Mouse (Mus musculus): Measurements from ENCODE around the gene Snx1. TPM values are rescaled to one million over a fixed set of nuclear protein-coding genes. Genes with fewer than 3 reads are reported as not detected.

Snx1 gene
- total RNA-seq (2023) = 90.0 TPM

DNA sequence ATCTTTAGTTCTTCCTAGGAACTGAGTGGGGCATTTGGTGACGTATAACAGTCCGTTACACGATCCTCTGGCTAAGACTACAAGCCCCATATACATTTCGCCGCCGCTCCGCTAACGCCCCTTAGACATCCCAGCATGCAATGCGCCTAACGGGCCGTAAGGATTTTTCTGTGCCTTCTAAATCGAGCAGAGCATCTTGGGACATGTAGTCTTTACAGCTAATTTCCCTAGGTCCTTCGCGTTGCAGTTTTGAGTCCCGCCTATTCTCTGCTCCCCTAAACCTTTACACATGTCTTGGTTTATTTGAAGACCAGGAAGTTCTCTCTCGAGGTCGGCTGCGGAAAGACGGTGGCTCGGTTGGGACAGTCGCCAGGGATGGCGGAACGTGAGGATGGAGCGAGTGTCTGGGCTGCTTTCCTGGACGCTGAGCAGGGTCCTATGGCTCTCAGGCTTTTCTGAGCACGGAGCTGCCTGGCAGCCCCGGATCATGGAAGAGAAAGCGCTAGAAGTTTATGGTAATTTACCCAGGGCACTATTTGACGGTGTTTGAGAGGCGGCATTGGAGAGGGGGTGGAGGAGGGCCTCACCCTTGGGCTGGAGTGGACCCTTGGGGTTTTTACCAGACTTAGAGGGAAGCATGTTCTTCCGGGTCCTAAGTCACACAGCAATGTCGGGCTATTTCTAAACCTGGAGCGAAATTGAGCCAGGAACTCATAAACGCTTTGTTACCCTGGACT is at the start of gene Snx1, which contains the start of gene Ciao2a:
Gene Snx1, minus strand, starts transcription at position 132 of the 737 bp plus-strand sequence.
Gene Ciao2a, plus strand, starts transcription at position 156 of the 737 bp plus-strand sequence.

DNA sequence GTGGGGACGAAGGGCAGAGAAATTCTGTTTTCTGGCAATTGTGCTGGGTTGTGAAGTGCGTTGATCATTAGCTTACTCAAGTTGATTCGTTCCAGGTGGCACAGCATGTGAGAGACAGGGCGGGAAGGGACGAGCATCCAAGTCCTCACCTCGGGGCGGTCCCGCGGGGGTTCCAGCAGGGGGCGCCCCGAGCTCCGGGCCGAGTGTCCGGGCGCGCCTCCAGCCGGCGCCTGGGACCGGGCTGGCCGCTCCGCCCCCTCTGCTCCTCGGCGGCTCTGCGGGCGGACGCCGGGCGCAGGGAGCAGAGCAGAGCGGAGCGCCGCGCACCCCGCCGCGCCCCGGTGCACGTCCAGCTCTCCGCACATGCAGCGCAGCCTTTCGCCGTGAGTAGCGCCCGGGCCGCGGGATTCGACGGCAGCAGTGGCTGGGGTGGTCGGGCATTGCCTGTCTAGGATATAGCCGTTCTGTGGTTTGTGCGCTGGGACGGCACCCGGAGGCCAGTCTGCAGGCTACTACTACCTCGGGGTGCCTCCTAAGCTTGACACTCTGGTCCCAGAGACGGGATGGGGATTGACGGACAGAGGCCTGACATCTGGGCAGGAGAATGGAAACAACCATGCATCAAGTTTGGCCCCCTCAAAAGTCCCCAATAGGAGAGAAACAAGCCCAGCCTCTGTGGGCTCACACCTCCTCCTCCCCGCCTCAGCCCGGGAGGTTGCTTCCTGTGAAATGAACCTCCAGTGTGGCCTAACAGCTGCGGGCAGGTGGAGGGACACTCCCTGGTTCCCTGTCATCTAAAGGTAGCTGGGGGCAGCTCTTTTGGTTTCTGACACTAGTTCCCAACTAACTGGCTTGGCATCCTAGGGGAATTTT is 31.8 kb upstream of the Snx1 start, which contains the start of gene Dapk2:
Gene Dapk2, plus strand, starts transcription at position 266 of the 873 bp plus-strand sequence.

GRCm38 (mm10) chr9:66069583-66069982 is 56.8 kb downstream of the Snx1 start, which contains the start of gene Snx22:
Gene Snx22, minus strand, starts transcription at chr9:66069719.

DNA sequence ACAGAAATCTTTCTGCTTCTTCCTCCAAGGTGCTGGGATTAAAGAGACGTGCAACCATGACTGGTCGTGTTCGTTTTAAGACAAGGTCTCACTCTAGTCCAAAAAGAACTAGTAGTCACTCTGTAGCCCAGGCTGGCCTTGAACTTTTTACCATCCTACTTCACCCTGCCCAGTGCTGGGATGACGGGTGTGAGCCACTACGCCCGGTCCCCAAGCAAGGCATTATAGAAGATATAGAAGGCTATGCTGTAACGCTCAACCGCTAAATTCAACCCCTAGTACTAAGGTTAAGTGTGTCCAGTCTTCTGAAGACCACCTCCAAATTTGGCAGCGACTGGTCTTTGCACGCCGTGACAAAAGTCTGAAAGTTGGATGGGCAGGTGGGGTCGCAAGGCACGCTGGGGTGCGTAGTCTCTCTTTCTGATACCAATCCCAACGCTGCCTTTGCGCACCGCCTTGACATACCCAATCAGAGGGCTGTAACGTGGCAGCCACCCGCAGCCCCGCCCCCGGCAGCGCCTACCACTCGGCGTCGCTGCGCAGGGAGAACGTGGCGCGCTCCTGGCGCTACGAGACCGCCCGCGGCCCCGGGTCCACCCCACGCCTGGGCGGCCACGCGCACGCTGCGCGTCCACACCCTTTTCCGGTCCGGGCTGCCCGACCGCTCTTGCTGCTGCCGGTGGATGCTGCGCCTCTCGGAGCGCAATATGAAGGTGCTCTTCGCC is 66.6 kb downstream of the Snx1 start, which contains the start of gene Ppib:
Gene Ppib, plus strand, starts transcription at position 640 of the 725 bp plus-strand sequence.

Other genes starting within 250 kb of the Snx1 start
- 1.2 TPM for gene Pclaf, start 236.3 kb downstream of the Snx1 start, total RNA-seq (2023)
- 19.6 TPM for gene Trip4, start 217.8 kb downstream of the Snx1 start, total RNA-seq (2023)
- gene Csnk1g1, start 217.7 kb downstream of the Snx1 start, total RNA-seq (2023) = 71.7 TPM
- 240 TPM for gene Ppib, start 66.4 kb downstream of the Snx1 start, total RNA-seq (2023)
- 0.95 TPM for gene Snx22, start 56.9 kb downstream of the Snx1 start, total RNA-seq (2023)
- gene Ciao2a, start within 50 bp of the Snx1 start, total RNA-seq (2023) = 39.1 TPM
- 0.28 TPM for gene Dapk2, start 31.6 kb upstream of the Snx1 start, total RNA-seq (2023)
- 110 TPM for gene Herc1, start 223.9 kb upstream of the Snx1 start, total RNA-seq (2023)

All from CD8-positive naive resting alpha-beta T cell, adult 57 days (primary cell).